Mouse (Mus musculus): ENCODE data around the gene Olfr107. TPM values are rescaled to one million over a fixed set of nuclear protein-coding genes. Genes with fewer than 3 reads are reported as not detected.

Olfr107 gene
- total RNA-seq (2022) = not detected

GRCm38 (mm10) chr17:37398926-37399325, at the start of gene Olfr107:
Olfr107 (plus strand) TSS chr17:37399226.
- DNase-seq (ENCODE audit: low spot score in 2 of 2) = no peak

- DNase-seq (ENCODE audit: low spot score in 2 of 2) = no peak
These were observed 39.7 kb upstream of the Olfr107 start, which contains the start of gene Olfr104-ps for GRCm38 (mm10) chr17:37359282-37359681. Olfr104-ps (plus strand) TSS chr17:37359582.

GRCm38 (mm10) chr17:37378733-37379132, 20.3 kb upstream of the Olfr107 start, which contains the start of gene Olfr105-ps:
Olfr105-ps (plus strand) TSS chr17:37379033.
- DNase-seq (ENCODE audit: low spot score in 2 of 2) = no peak

GRCm38 (mm10) chr17:37390093-37390492, 8.9 kb upstream of the Olfr107 start, which contains the start of gene Olfr106-ps:
Olfr106-ps (plus strand) TSS chr17:37390393.
- no peak for DNase-seq (ENCODE audit: low spot score in 2 of 2)

- no peak for DNase-seq (ENCODE audit: low spot score in 2 of 2)
These were observed 14.4 kb downstream of the Olfr107 start for GRCm38 (mm10) chr17:37413380-37413779.

- no peak for DNase-seq (ENCODE audit: low spot score in 2 of 2)
These were observed 46.2 kb downstream of the Olfr107 start, which contains the start of gene Olfr108 for GRCm38 (mm10) chr17:37445180-37445579. Olfr108 (plus strand) TSS chr17:37445480.

Other genes starting within 250 kb of the Olfr107 start
- gene Olfr93, start 237.7 kb upstream of the Olfr107 start, total RNA-seq (2022) = not detected
- gene Ubd, start 205.3 kb upstream of the Olfr107 start, total RNA-seq (2022) = not detected
- not detected for gene Olfr94, start 198.2 kb upstream of the Olfr107 start, total RNA-seq (2022)
- not detected for gene Olfr95, start 186.1 kb upstream of the Olfr107 start, total RNA-seq (2022)
- gene Olfr96, start 179.1 kb upstream of the Olfr107 start, total RNA-seq (2022) = not detected
- gene Olfr97, start 161.9 kb upstream of the Olfr107 start, total RNA-seq (2022) = not detected
- gene Olfr98, start 135.5 kb upstream of the Olfr107 start, total RNA-seq (2022) = not detected
- gene H2-M3, start 129.0 kb upstream of the Olfr107 start, total RNA-seq (2022) = 1 to 10 TPM in 2 of 4 experiments, under 1 TPM in 2; 0.36 to 1.6 (median 0.90) TPM
- not detected for gene Olfr99, start 115.8 kb upstream of the Olfr107 start, total RNA-seq (2022)
- not detected for gene Olfr101, start 94.9 kb upstream of the Olfr107 start, total RNA-seq (2022)
- gene Olfr102, start 82.2 kb upstream of the Olfr107 start, total RNA-seq (2022) = not detected
- gene Olfr103, start 59.5 kb upstream of the Olfr107 start, total RNA-seq (2022) = not detected
- not detected for gene Olfr104-ps, start 39.6 kb upstream of the Olfr107 start, total RNA-seq (2022)
- gene Olfr105-ps, start 20.2 kb upstream of the Olfr107 start, total RNA-seq (2022) = not detected
- gene Olfr106-ps, start 8.8 kb upstream of the Olfr107 start, total RNA-seq (2022) = not detected
- not detected for gene Olfr108, start 46.3 kb downstream of the Olfr107 start, total RNA-seq (2022)
- gene Olfr109, start 59.7 kb downstream of the Olfr107 start, total RNA-seq (2022) = not detected
- not detected for gene H2-M2, start 84.3 kb downstream of the Olfr107 start, total RNA-seq (2022)
- not detected for gene Olfr110, start 93.2 kb downstream of the Olfr107 start, total RNA-seq (2022)
- gene Olfr111, start 108.8 kb downstream of the Olfr107 start, total RNA-seq (2022) = not detected
- not detected for gene Olfr112, start 170.2 kb downstream of the Olfr107 start, total RNA-seq (2022)
- not detected for gene Olfr113, start 178.4 kb downstream of the Olfr107 start, total RNA-seq (2022)
- gene Olfr114, start 193.5 kb downstream of the Olfr107 start, total RNA-seq (2022) = not detected
- under 1 TPM in 1 of 4 experiments, not detected in 3; 0.17 TPM for gene Olfr115, start 227.9 kb downstream of the Olfr107 start, total RNA-seq (2022)
- not detected for gene Olfr116, start 228.0 kb downstream of the Olfr107 start, total RNA-seq (2022)

All from gastrocnemius, adult 8-10 months (tissue).